Mouse (Mus musculus) MEL (cell line): ENCODE measurements around the gene Cir1. TPM values are rescaled to one million over a fixed set of nuclear protein-coding genes. Genes with fewer than 3 reads are reported as not detected.

Experiments
- DNase-seq: peaks from one replicate; pipeline ENCODE4 v3.0.0; 2011; ENCODE audit warnings: low read depth, low spot score
- H3K27ac ChIP-seq: 2 replicates; pipeline ENCODE4 v1.5.1; 2012; ENCODE audit warnings: low read depth, mild to moderate bottlenecking, control low read depth, low read length, moderate library complexity; ENCODE audit not compliant: control insufficient read depth
- H3K27me3 ChIP-seq, 2 experiments: fragments of 150-350 bp in 1 of 2; sonication (generic) in 1 of 2; 2 replicates each; pipeline ENCODE4 v1.6.1; 2012; ENCODE audit warnings: low read length in 2 of 2, mild to moderate bottlenecking in 2 of 2, improper control_type of control experiment in 1 of 2, moderate library complexity in 1 of 2; ENCODE audit not compliant: insufficient read depth in 2 of 2, control insufficient read depth in 1 of 2
- H3K36me3 ChIP-seq, 2 experiments: 2 replicates each; pipeline ENCODE4 v1.6.1; 2012 to 2014; ENCODE audit warnings: low read length in 2 of 2, improper control_type of control experiment in 1 of 2, inconsistent platforms in 1 of 2, mild to moderate bottlenecking in 1 of 2; ENCODE audit not compliant: insufficient read depth in 2 of 2, control insufficient read depth in 1 of 2
- H3K4me1 ChIP-seq, 2 experiments: fragments of 150-350 bp in 1 of 2; sonication (generic) in 1 of 2; 2 replicates each; pipeline ENCODE4 v1.6.1; 2012; ENCODE audit warnings: low read length in 2 of 2, improper control_type of control experiment in 1 of 2, mild to moderate bottlenecking in 1 of 2; ENCODE audit not compliant: insufficient read depth in 2 of 2, control insufficient read depth in 1 of 2
- H3K4me3 ChIP-seq, 2 experiments: fragments of 150-350 bp in 1 of 2; sonication (generic) in 1 of 2; 2 replicates each; pipeline ENCODE4 v1.5.1; 2012; ENCODE audit warnings: low read depth in 2 of 2, low read length in 2 of 2, mild to moderate bottlenecking in 2 of 2, moderate library complexity in 2 of 2, control low read depth in 1 of 2, improper control_type of control experiment in 1 of 2; ENCODE audit not compliant: control insufficient read depth in 1 of 2, insufficient read depth in 1 of 2
- H3K79me2 ChIP-seq: 2 replicates; pipeline ENCODE4 v1.6.1; 2012; ENCODE audit warnings: mild to moderate bottlenecking, low read length, moderate library complexity; ENCODE audit not compliant: control insufficient read depth, poor library complexity, insufficient read depth
- H3K9ac ChIP-seq: 2 replicates; pipeline ENCODE4 v1.6.1; 2012; ENCODE audit warnings: low read depth, mild to moderate bottlenecking, control low read depth, low read length, moderate library complexity; ENCODE audit not compliant: control insufficient read depth, poor library complexity, severe bottlenecking
- H3K9me3 ChIP-seq: fragments of 150-350 bp; sonication (generic); replicated peaks from 2 replicates; pipeline ENCODE4 v1.6.1; 2012; ENCODE audit warnings: mild to moderate bottlenecking, low read length, improper control_type of control experiment, moderate library complexity; ENCODE audit not compliant: insufficient read depth
- CHD1 ChIP-seq: IDR thresholded peaks from 2 replicates; pipeline ENCODE4 v1.6.1; 2012; ENCODE audit warnings: low read depth, mild to moderate bottlenecking, inconsistent platforms, low read length, improper control_type of control experiment
- CTCF ChIP-seq, 3 experiments: IDR thresholded peaks in 2 of 3; conservative IDR thresholded peaks in 1 of 3; 2 replicates each; pipeline ENCODE4 v1.5.1; 2011 to 2012; ENCODE audit warnings: low read length in 3 of 3, low read depth in 2 of 3, mild to moderate bottlenecking in 2 of 3, improper control_type of control experiment in 1 of 3, inconsistent platforms in 1 of 3, mixed read lengths in 1 of 3, moderate library complexity in 1 of 3; ENCODE audit not compliant: control insufficient read depth in 1 of 3, insufficient read depth in 1 of 3, poor library complexity in 1 of 3, severe bottlenecking in 1 of 3
- E2F4 ChIP-seq: IDR thresholded peaks from 2 replicates; pipeline ENCODE4 v1.6.1; 2011; ENCODE audit warnings: low read depth, low read length, improper control_type of control experiment, borderline replicate concordance
- EP300 ChIP-seq, 2 experiments: IDR thresholded peaks; 2 replicates each; pipeline ENCODE4 v1.6.1; 2011; ENCODE audit warnings: improper control_type of control experiment in 2 of 2, low read length in 2 of 2, low read depth in 1 of 2, mild to moderate bottlenecking in 1 of 2
- ETS1 ChIP-seq: IDR thresholded peaks from 2 replicates; pipeline ENCODE4 v1.6.1; 2012; ENCODE audit warnings: low read depth, mild to moderate bottlenecking, inconsistent platforms, low read length, improper control_type of control experiment, moderate library complexity
- GATA1 ChIP-seq: IDR thresholded peaks from 2 replicates; pipeline ENCODE4 v1.6.1; 2011; ENCODE audit warnings: low read depth, low read length, improper control_type of control experiment
- MAFK ChIP-seq: IDR thresholded peaks from 2 replicates; pipeline ENCODE4 v1.6.1; 2011; ENCODE audit warnings: low read depth, mild to moderate bottlenecking, low read length, improper control_type of control experiment, borderline replicate concordance
- MAX ChIP-seq: IDR thresholded peaks from 2 replicates; pipeline ENCODE4 v1.6.1; 2011; ENCODE audit warnings: low read length, improper control_type of control experiment
- MAZ ChIP-seq: IDR thresholded peaks from 2 replicates; pipeline ENCODE4 v1.6.1; 2012; ENCODE audit warnings: low read depth, mild to moderate bottlenecking, inconsistent platforms, low read length, improper control_type of control experiment
- POLR2A ChIP-seq, 2 experiments: IDR thresholded peaks; 2 replicates each; pipeline ENCODE4 v1.6.1; 2011 to 2012; ENCODE audit warnings: low read length in 2 of 2, mild to moderate bottlenecking in 2 of 2, control low read depth in 1 of 2, improper control_type of control experiment in 1 of 2, low read depth in 1 of 2, moderate library complexity in 1 of 2; ENCODE audit not compliant: control insufficient read depth in 1 of 2, insufficient read depth in 1 of 2, poor library complexity in 1 of 2
- POLR2AphosphoS2 ChIP-seq: IDR thresholded peaks from 2 replicates; pipeline ENCODE4 v1.6.1; 2011; ENCODE audit warnings: low read length, improper control_type of control experiment
- POLR2AphosphoS5 ChIP-seq: IDR thresholded peaks from 2 replicates; pipeline ENCODE4 v1.6.1; 2012; ENCODE audit warnings: low read depth, borderline replicate concordance, mild to moderate bottlenecking, inconsistent platforms, low read length, moderate library complexity, mixed read lengths
- RAD21 ChIP-seq: IDR thresholded peaks from 2 replicates; pipeline ENCODE4 v1.6.1; 2011; ENCODE audit warnings: mild to moderate bottlenecking, low read depth, low read length, improper control_type of control experiment
- RCOR1 ChIP-seq: IDR thresholded peaks from 2 replicates; pipeline ENCODE4 v1.6.1; 2012; ENCODE audit warnings: low read depth, mild to moderate bottlenecking, inconsistent platforms, low read length, improper control_type of control experiment
- SIN3A ChIP-seq: IDR thresholded peaks from 2 replicates; pipeline ENCODE4 v1.6.1; 2012; ENCODE audit warnings: low read length, improper control_type of control experiment, inconsistent platforms
- TAL1 ChIP-seq: IDR thresholded peaks from 2 replicates; pipeline ENCODE4 v1.6.1; 2012; ENCODE audit warnings: mild to moderate bottlenecking, inconsistent platforms, low read length, moderate library complexity, mixed read lengths
- USF1 ChIP-seq: IDR thresholded peaks from 2 replicates; pipeline ENCODE4 v1.6.1; 2014; ENCODE audit warnings: low read depth, mild to moderate bottlenecking, inconsistent platforms, low read length, improper control_type of control experiment, moderate library complexity
- ZC3H11A ChIP-seq: IDR thresholded peaks from 2 replicates; pipeline ENCODE4 v1.6.1; 2012; ENCODE audit warnings: low read depth, mild to moderate bottlenecking, inconsistent platforms, low read length, improper control_type of control experiment
- ZKSCAN1 ChIP-seq: IDR thresholded peaks from 2 replicates; pipeline ENCODE4 v1.6.1; 2012; ENCODE audit warnings: low read depth, mild to moderate bottlenecking, inconsistent platforms, low read length, improper control_type of control experiment, moderate library complexity
- ZNF384 ChIP-seq: IDR thresholded peaks from 2 replicates; pipeline ENCODE4 v1.6.1; 2012; ENCODE audit warnings: low read depth, mild to moderate bottlenecking, inconsistent platforms, low read length, improper control_type of control experiment
- polyA plus RNA-seq, 2 experiments: library from polyadenylated mRNA; stranded (reverse) in 1 of 2; unstranded in 1 of 2; fragments of >175 nt in 1 of 2; fragments of >200 nt in 1 of 2; gene quantifications; 2 replicates each; pipeline versions ENCODE4 v1.2.1 to v1.2.4; 2012; ENCODE audit warnings: low replicate concordance in 2 of 2, low read depth in 1 of 2; ENCODE audit not compliant: insufficient read length in 2 of 2, insufficient read depth in 1 of 2, missing spikeins in 1 of 2
- total RNA-seq: library from RNA; depleted of rRNA; stranded (reverse); fragments of 300-350 nt; gene quantifications from 2 replicates; pipeline ENCODE4 v1.2.3, GENCODE M21; 2012

The Cir1 gene
- total and polyA plus RNA-seq, 3 experiments = 3.4 to 7.7 TPM; not detected in 1

DNA sequence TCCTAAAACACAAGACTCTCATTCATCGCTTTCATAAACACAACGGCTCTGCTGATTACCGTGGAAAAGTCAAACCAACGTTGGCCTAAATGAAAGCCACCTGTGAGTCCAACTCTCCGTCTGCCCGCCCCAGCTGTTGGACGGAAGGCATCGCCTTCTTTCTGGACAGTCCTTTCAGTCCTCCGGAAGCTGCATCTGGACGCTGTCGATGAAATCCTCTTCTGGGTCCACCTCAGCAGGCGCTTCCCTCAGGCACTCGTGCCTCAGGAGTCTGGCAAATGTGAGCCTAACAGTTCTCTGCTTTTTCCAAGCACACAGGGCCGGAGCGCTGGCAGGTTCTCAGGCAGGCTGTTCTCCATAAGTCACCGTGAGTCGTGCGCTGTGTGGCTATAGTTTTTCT is 44.5 kb upstream of the Cir1 start:
- Histone ChIP-seq H3K4me3 (no peak overlapping the region), H3K9me3 (no peaks in the 10 kb centered on the region), H3K36me3 (no peaks in the 10 kb centered on the region), H3K79me2 (no peaks in the 10 kb centered on the region), H3K27me3 (no peaks in the 10 kb centered on the region), H3K4me1 (no peaks in the 10 kb centered on the region), H3K27ac (no peak overlapping the region), H3K9ac (no peak overlapping the region)
- no peak for DNase-seq
- no peak for TF ChIP-seq ZKSCAN1
- no peak for TF ChIP-seq CTCF (IDR thresholded peaks at IDR 0.05 in 2 of 3, conservative IDR thresholded peaks at IDR 0.05 in 1 of 3; ENCODE audit: control insufficient read depth in 1 of 3, insufficient read depth in 1 of 3, low read depth in 2 of 3, low read length in 3 of 3, poor library complexity in 1 of 3, severe bottlenecking in 1 of 3)
- TF ChIP-seq CHD1 = no peak
- TF ChIP-seq ETS1 = no peak
- no peak for TF ChIP-seq MAX
- no peak for TF ChIP-seq TAL1
- TF ChIP-seq RAD21 = no peak
- no peak for TF ChIP-seq ZNF384
- no peak for TF ChIP-seq USF1
- TF ChIP-seq E2F4 = no peak

GRCm38 (mm10) chr2:73351927-73352374 is 39.5 kb upstream of the Cir1 start:
- Histone ChIP-seq H3K27me3 (no peaks in the 10 kb centered on the region), H3K27ac (no peak overlapping the region), H3K9me3 (no peaks in the 10 kb centered on the region), H3K9ac (no peak overlapping the region), H3K79me2 (no peaks in the 10 kb centered on the region), H3K4me3 (no peak overlapping the region), H3K36me3 (no peaks in the 10 kb centered on the region), H3K4me1 (no peaks in the 10 kb centered on the region)
- DNase-seq = no peak
- TF ChIP-seq ZC3H11A (no peak), RCOR1 (no peak), SIN3A (no peak), MAZ (no peak), ETS1 (no peak), GATA1 (no peak), EP300 (IDR thresholded peaks at IDR 0.05; ENCODE audit: low read depth in 1 of 2, low read length in 2 of 2) (no peak), CTCF (IDR thresholded peaks at IDR 0.05 in 2 of 3, conservative IDR thresholded peaks at IDR 0.05 in 1 of 3; ENCODE audit: control insufficient read depth in 1 of 3, insufficient read depth in 1 of 3, low read depth in 2 of 3, low read length in 3 of 3, poor library complexity in 1 of 3, severe bottlenecking in 1 of 3) (no peak), MAFK (no peak), POLR2AphosphoS5 (no peak), POLR2A (IDR thresholded peaks at IDR 0.05; ENCODE audit: control insufficient read depth in 1 of 2, insufficient read depth in 1 of 2, low read depth in 1 of 2, low read length in 2 of 2, poor library complexity in 1 of 2) (no peak), POLR2AphosphoS2 (no peak)
